Mouse (Mus musculus) heart, postnatal 14 days (tissue): ENCODE data around the gene Plscr5. TPM values are rescaled to one million over a fixed set of nuclear protein-coding genes. Genes with fewer than 3 reads are reported as not detected.

Experiments
- DNase-seq, 2 experiments: peaks; one replicate each; pipeline ENCODE4 v3.0.0; 2021 to 2022
- intact Hi-C: fragments of 180-260 bp; cut with DNase I; formaldehyde crosslinking; loops from one replicate; pipeline ENCODE4 v1.15.1; 2025
- total RNA-seq, 2 experiments: library from RNA; stranded (reverse); gene quantifications; 2 replicates each; pipeline ENCODE4 v1.2.3; 2021

Gene Plscr5
- total RNA-seq, 2 experiments from 2014 or later, result not detected

DNA sequence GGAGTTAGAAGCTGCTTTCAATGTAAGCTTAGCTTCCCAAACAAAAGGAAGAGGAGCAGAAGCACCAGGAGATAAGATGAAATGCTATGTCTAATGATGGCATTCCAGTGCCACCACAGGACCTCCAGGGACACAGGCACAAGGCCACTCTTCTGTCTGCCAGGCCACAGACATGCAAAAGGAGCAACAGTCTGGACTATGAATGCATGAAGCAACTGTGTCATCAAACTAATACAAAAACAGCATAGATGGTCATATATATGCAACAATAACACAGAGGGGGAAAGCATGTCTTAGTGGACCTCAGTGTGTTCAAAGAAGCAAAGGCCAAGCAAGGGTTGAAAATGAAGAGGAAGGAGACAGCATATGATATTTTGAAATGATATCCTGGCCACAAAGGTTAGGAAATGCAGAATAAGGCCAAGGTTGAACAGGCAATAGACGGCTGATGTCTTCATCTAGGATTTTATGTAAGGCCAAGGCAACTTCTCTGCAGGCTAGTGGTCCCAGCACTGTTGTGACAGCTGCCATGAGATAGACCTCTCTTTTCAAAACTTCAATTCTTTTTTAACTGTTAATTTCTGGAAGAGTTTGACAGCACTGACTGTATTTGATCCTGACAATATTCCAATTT is 32.0 kb downstream of the Plscr5 start:
- DNase-seq, result no peak
- intact Hi-C loops, result loop anchor here (5.0 kb wide), 1 partner anchor 53 kb away; the partner anchor contains the start of gene Plscr2

- intact Hi-C loops, result loop anchor here (5.0 kb wide), 1 partner anchor 51 kb away; the partner anchor contains the start of gene Plscr2
- DNase-seq, result no peak
Measured at GRCm38 (mm10) chr9:92226127-92226655, 33.5 kb downstream of the Plscr5 start.

DNA sequence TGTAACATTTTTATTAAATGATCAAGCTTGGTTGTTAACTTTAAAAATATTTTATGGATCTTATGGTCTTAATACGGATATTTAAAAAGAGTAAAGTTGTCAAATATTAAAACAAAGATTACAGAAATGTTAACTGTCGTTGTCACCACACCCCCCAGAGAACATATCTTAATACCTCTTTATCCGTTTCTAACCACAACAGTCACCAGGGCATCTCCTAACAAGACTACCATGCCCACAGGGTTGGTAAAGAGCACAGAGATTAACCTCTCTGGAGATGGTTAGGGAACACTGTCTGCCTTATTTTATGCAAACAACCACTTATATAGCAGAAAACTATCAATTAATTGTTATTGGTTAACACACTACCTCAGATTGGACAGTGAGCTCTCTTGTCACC is 34.1 kb downstream of the Plscr5 start:
- intact Hi-C loops, result loop anchor here (5.0 kb wide), 1 partner anchor 51 kb away; the partner anchor contains the start of gene Plscr2
- DNase-seq, result no peak

DNA sequence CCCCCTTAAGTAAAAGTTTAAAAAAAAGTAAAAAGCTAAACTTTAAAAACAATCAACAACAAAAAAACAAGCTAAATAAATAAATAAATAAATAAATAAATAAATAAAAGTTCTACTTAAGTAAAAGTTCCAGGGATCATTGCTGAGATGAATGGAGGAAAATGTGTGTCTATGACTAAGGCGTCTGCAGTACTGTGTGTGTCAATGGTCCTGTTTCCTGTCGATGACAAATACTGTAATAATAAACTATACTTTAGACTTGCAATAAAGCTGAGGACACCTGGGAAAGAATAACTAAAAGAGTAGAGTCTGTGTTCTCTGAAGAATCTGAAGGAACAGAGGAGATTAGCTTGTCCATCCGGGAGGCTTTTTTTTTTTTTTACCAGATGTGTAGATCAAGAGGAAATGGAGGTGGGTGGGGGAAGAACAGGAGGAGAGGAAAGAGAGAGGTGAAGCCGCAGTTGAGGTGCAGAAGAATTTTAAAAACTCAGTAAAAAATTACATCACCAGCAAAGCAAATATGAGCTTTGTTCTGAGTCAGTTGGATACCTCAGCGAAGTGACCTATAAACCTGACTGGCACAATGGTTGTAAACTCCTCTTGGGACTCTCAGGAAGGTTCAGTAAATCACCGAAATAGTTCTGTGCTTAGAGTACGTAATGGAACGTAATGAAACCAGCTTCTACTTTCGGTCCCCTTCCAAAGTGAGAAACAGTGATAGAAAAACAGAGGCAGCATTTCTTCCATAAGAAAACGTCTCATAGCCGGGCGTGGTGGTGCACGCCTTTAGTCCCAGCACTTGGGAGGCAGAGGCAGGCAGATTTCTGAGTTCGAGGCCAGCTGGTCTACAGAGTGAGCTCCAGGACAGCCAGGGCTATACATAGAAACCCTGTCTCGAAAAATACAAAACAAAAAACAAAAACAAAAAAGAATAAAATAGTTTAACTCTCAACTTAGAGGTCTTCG is 36.4 kb downstream of the Plscr5 start:
- intact Hi-C loops, result loop anchor here (5.0 kb wide), 1 partner anchor 48 kb away; the partner anchor contains the start of gene Plscr2

GRCm38 (mm10) chr9:92229833-92230205 is 37.1 kb downstream of the Plscr5 start:
- no peak for DNase-seq
- intact Hi-C loops, result loop anchor here (5.0 kb wide), 1 partner anchor 47 kb away; the partner anchor contains the start of gene Plscr2

More for the DNA sequence above, 36.4 kb downstream of the Plscr5 start:
- DNase-seq, result no peak

GRCm38 (mm10) chr9:92234901-92235458 is 42.2 kb downstream of the Plscr5 start:
- intact Hi-C loops, result no loop called here
- no peak for DNase-seq

- intact Hi-C loops, result no loop called here
- DNase-seq, result no peak
Measured at GRCm38 (mm10) chr9:92248773-92249446, 56.2 kb downstream of the Plscr5 start.

GRCm38 (mm10) chr9:92249447-92249852 is 56.7 kb downstream of the Plscr5 start, which contains the start of gene Plscr1:
Gene Plscr1, plus strand, starts transcription at chr9:92249750.
- DNase-seq, result no peak
- intact Hi-C loops, result no loop called here

GRCm38 (mm10) chr9:92249987-92250772 is 57.4 kb downstream of the Plscr5 start:
- intact Hi-C loops, result loop anchor here (2.0 kb wide), 1 partner anchor 21 kb away; no protein-coding TSS in a partner anchor

DNA sequence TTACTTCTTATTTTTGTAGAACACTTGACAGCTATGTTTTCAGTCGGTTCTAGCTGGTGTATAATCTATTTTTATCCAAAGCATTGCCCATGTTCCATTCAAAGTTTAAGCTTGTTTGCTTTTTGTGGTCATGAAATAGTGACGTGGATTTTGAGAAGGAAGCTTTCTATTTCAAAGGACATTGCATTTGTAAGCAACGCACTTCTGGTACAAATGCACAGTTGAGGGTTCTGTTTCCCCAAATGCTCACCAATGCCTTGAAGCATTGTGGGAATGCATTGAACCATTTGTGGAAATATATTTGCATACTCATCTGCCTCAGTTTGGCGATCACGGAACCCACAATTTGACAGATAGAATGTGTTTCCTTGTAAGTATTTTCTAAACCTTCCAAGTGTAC is 60.0 kb downstream of the Plscr5 start:
- intact Hi-C loops, result no loop called here

More at GRCm38 (mm10) chr9:92249987-92250772, 57.4 kb downstream of the Plscr5 start:
- peak; percentile 82 to 86 for DNase-seq

DNA sequence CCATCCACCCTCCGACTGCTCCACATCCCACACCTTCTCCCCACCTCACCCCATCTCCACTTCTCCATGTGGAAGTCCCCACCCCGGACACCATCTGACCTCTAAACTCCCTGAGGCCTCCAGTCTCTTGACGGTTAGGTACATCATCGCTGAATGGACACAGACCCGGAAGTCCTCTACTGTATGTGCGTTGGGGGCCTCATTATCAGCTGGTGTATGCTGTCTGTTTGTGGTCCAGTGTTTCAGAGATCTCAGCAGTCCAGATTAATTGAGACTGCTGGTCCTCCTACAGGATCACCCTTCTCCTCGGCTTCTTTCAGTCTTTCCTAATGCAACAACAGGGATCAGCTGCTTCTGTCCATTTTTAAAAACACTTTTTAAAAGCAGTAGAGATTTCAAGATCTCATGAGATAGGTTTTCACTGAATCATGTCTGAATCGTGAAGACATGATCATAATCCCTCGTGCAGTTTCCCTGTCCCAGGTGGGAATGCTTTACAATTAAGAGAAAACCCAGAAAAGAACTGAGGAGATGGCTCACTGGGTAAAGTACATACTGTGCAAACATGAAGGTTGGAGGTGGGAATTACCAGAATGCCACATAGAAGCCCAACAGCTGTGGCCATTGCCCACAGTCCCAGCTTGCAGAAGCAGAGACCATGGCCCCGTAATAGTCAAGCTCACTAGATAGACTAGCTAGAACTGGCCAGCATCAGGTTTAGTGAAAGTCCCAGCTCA is 61.0 kb downstream of the Plscr5 start:
- no peak for DNase-seq
- intact Hi-C loops, result no loop called here

More for the DNA sequence above, 60.0 kb downstream of the Plscr5 start:
- DNase-seq, result no peak

Other genes starting within 250 kb of the Plscr5 start
- 10 to 100 TPM; 11.7 to 11.8 TPM for gene Plscr1, start 56.8 kb downstream of the Plscr5 start, total RNA-seq
- gene Plscr2, start 82.7 kb downstream of the Plscr5 start, total RNA-seq, result 10 to 100 TPM; 25.2 to 26.8 TPM
- not detected for gene 1700057G04Rik, start 116.4 kb downstream of the Plscr5 start, total RNA-seq